Mouse (Mus musculus): ENCODE data around the gene 1700102P08Rik. TPM values are rescaled to one million over a fixed set of nuclear protein-coding genes. Genes with fewer than 3 reads are reported as not detected.

The 1700102P08Rik gene
- total and polyA plus RNA-seq, 3 experiments: 0.92 to 1.0 TPM; not detected in 1

DNA sequence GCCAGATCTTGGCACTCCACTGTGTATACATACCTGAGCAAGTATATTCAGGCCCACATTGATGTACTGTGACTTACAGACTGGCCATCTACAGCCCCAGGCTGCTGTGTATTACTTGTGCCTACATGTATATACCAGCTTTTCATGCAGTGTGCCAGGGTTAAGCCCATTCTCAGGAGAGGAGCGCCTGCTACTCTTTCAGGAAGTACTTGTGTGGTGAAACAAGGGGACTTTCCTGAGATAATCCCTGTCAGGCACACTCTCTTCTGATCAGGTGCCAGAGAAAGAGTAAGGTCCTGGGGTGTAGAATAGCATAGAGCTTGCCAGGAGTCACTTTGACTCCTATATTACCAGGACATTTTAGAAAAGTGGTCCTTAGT lies 67.3 kb downstream of the 1700102P08Rik start:
- Histone ChIP-seq H3K9ac (ENCODE audit: control insufficient read depth, low read depth, low read length, poor library complexity, severe bottlenecking) (peak overlapping the region; percentile 29), H3K27ac (ENCODE audit: control insufficient read depth, low read depth, low read length) (peak overlapping the region; percentile 74), H3K27me3 (ENCODE audit: control insufficient read depth in 1 of 2, insufficient read depth in 2 of 2, low read length in 2 of 2) (no peaks in the 10 kb centered on the region), H3K4me3 (ENCODE audit: control insufficient read depth in 1 of 2, insufficient read depth in 1 of 2, low read depth in 2 of 2, low read length in 2 of 2) (peak overlapping the region; percentile 80 to 96), H3K9me3 (replicated peaks; ENCODE audit: insufficient read depth, low read length) (no peaks in the 10 kb centered on the region), H3K4me1 (ENCODE audit: control insufficient read depth in 1 of 2, insufficient read depth in 2 of 2, low read length in 2 of 2) (peaks cover 13 to 42% of the 10 kb centered on the region in 2 experiments), H3K79me2 (ENCODE audit: control insufficient read depth, insufficient read depth, low read length, poor library complexity) (peaks cover 16% of the 10 kb centered on the region), H3K36me3 (ENCODE audit: control insufficient read depth in 1 of 2, insufficient read depth in 2 of 2, low read length in 2 of 2) (peaks cover 0 to 27% of the 10 kb centered on the region in 2 experiments; a peak in 2 of 4 replicates)
- no peak for DNase-seq (ENCODE audit: low read depth, low spot score)
- TF ChIP-seq MYC (IDR thresholded peaks at IDR 0.05; ENCODE audit: low read depth, low read length) (0 out of 2 replicates have a peak, but pooled peaks have one; percentile 40), NRF1 (IDR thresholded peaks at IDR 0.05; ENCODE audit: insufficient read depth, low read depth, low read length, poor library complexity, severe bottlenecking) (no peak), GABPA (IDR thresholded peaks at IDR 0.05; ENCODE audit: low read depth, low read length) (no peak), EP300 (IDR thresholded peaks at IDR 0.05; ENCODE audit: low read depth in 1 of 2, low read length in 2 of 2) (0 out of 4 replicates have a peak, but pooled peaks of 1 of the 2 experiments have one; percentile 7)

Other genes starting within 250 kb of the 1700102P08Rik start
- 2.7 and 3.5 TPM in 2 replicates for gene Bsn, start 202.4 kb upstream of the 1700102P08Rik start, total RNA-seq (2012; rRNA removed)
- 1 to 10 TPM in 1 of 2 experiments, not detected in 1; 5.6 TPM for gene Bsn, start 202.4 kb upstream of the 1700102P08Rik start, polyA plus RNA-seq (2012; ENCODE audit: insufficient read depth in 1 of 2, insufficient read length in 2 of 2, low read depth in 1 of 2, low replicate concordance in 2 of 2, missing spikeins in 1 of 2)
- 7.8 and 8.1 TPM in 2 replicates for gene Dag1, start 128.8 kb upstream of the 1700102P08Rik start, total RNA-seq (2012; rRNA removed)
- gene Dag1, start 128.8 kb upstream of the 1700102P08Rik start, polyA plus RNA-seq (2012; ENCODE audit: insufficient read depth in 1 of 2, insufficient read length in 2 of 2, low read depth in 1 of 2, low replicate concordance in 2 of 2, missing spikeins in 1 of 2): 10 to 100 TPM in 1 of 2 experiments, not detected in 1; 27.6 TPM
- gene Nicn1, start 102.4 kb upstream of the 1700102P08Rik start, total RNA-seq (2012; rRNA removed): 1.6 and 2.0 TPM in 2 replicates
- gene Nicn1, start 102.4 kb upstream of the 1700102P08Rik start, polyA plus RNA-seq (2012; ENCODE audit: insufficient read depth in 1 of 2, insufficient read length in 2 of 2, low read depth in 1 of 2, low replicate concordance in 2 of 2, missing spikeins in 1 of 2): 1 to 10 TPM in 1 of 2 experiments, not detected in 1; 4.7 TPM
- 0.15 and 0.26 TPM in 2 replicates for gene Amt, start 96.0 kb upstream of the 1700102P08Rik start, total RNA-seq (2012; rRNA removed)
- under 1 TPM in 1 of 2 experiments, not detected in 1; 0.58 TPM for gene Amt, start 96.0 kb upstream of the 1700102P08Rik start, polyA plus RNA-seq (2012; ENCODE audit: insufficient read depth in 1 of 2, insufficient read length in 2 of 2, low read depth in 1 of 2, low replicate concordance in 2 of 2, missing spikeins in 1 of 2)
- gene Rhoa, start 86.7 kb upstream of the 1700102P08Rik start, total RNA-seq (2012; rRNA removed): 80.9 and 83.1 TPM in 2 replicates
- gene Rhoa, start 86.7 kb upstream of the 1700102P08Rik start, polyA plus RNA-seq (2012; ENCODE audit: insufficient read depth in 1 of 2, insufficient read length in 2 of 2, low read depth in 1 of 2, low replicate concordance in 2 of 2, missing spikeins in 1 of 2): 100 to 1,000 TPM in 1 of 2 experiments, not detected in 1; 241 TPM
- 3.4 and 4.9 TPM in 2 replicates for gene Tcta, start 86.6 kb upstream of the 1700102P08Rik start, total RNA-seq (2012; rRNA removed)
- gene Tcta, start 86.6 kb upstream of the 1700102P08Rik start, polyA plus RNA-seq (2012; ENCODE audit: insufficient read depth in 1 of 2, insufficient read length in 2 of 2, low read depth in 1 of 2, low replicate concordance in 2 of 2, missing spikeins in 1 of 2): 1 to 10 TPM in 1 of 2 experiments, not detected in 1; 7.0 TPM
- 1,163 and 1,351 TPM in 2 replicates for gene Gpx1, start 53.9 kb upstream of the 1700102P08Rik start, total RNA-seq (2012; rRNA removed)
- gene Gpx1, start 53.9 kb upstream of the 1700102P08Rik start, polyA plus RNA-seq (2012; ENCODE audit: insufficient read depth in 1 of 2, insufficient read length in 2 of 2, low read depth in 1 of 2, low replicate concordance in 2 of 2, missing spikeins in 1 of 2): 1,000 to 10,000 TPM; 1,085 to 1,266 TPM
- gene Usp4, start 45.0 kb upstream of the 1700102P08Rik start, total RNA-seq (2012; rRNA removed): 85.4 and 88.4 TPM in 2 replicates
- gene Usp4, start 45.0 kb upstream of the 1700102P08Rik start, polyA plus RNA-seq (2012; ENCODE audit: insufficient read depth in 1 of 2, insufficient read length in 2 of 2, low read depth in 1 of 2, low replicate concordance in 2 of 2, missing spikeins in 1 of 2): 100 to 1,000 TPM in 1 of 2 experiments, not detected in 1; 128 TPM
- not detected in 2 replicates for gene Ccdc36, start 35.7 kb downstream of the 1700102P08Rik start, total RNA-seq (2012; rRNA removed)
- gene Ccdc36, start 35.7 kb downstream of the 1700102P08Rik start, polyA plus RNA-seq (2012; ENCODE audit: insufficient read depth in 1 of 2, insufficient read length in 2 of 2, low read depth in 1 of 2, low replicate concordance in 2 of 2, missing spikeins in 1 of 2): not detected
- gene BC048562, start 43.7 kb downstream of the 1700102P08Rik start, total RNA-seq (2012; rRNA removed): not detected in 2 replicates
- not detected for gene BC048562, start 43.7 kb downstream of the 1700102P08Rik start, polyA plus RNA-seq (2012; ENCODE audit: insufficient read depth in 1 of 2, insufficient read length in 2 of 2, low read depth in 1 of 2, low replicate concordance in 2 of 2, missing spikeins in 1 of 2)
- gene Ccdc71, start 67.7 kb downstream of the 1700102P08Rik start, total RNA-seq (2012; rRNA removed): 18.3 and 23.1 TPM in 2 replicates
- 10 to 100 TPM in 1 of 2 experiments, not detected in 1; 39.9 TPM for gene Ccdc71, start 67.7 kb downstream of the 1700102P08Rik start, polyA plus RNA-seq (2012; ENCODE audit: insufficient read depth in 1 of 2, insufficient read length in 2 of 2, low read depth in 1 of 2, low replicate concordance in 2 of 2, missing spikeins in 1 of 2)
- 48.0 and 71.9 TPM in 2 replicates for gene Klhdc8b, start 68.8 kb downstream of the 1700102P08Rik start, total RNA-seq (2012; rRNA removed)
- 10 to 100 TPM; 57.3 to 77.2 TPM for gene Klhdc8b, start 68.8 kb downstream of the 1700102P08Rik start, polyA plus RNA-seq (2012; ENCODE audit: insufficient read depth in 1 of 2, insufficient read length in 2 of 2, low read depth in 1 of 2, low replicate concordance in 2 of 2, missing spikeins in 1 of 2)
- 0.56 and 0.58 TPM in 2 replicates for gene Lamb2, start 86.9 kb downstream of the 1700102P08Rik start, total RNA-seq (2012; rRNA removed)
- gene Lamb2, start 86.9 kb downstream of the 1700102P08Rik start, polyA plus RNA-seq (2012; ENCODE audit: insufficient read depth in 1 of 2, insufficient read length in 2 of 2, low read depth in 1 of 2, low replicate concordance in 2 of 2, missing spikeins in 1 of 2): under 1 TPM in 1 of 2 experiments, not detected in 1; 0.84 TPM
- gene Usp19, start 97.8 kb downstream of the 1700102P08Rik start, total RNA-seq (2012; rRNA removed): 69.0 and 76.1 TPM in 2 replicates
- gene Usp19, start 97.8 kb downstream of the 1700102P08Rik start, polyA plus RNA-seq (2012; ENCODE audit: insufficient read depth in 1 of 2, insufficient read length in 2 of 2, low read depth in 1 of 2, low replicate concordance in 2 of 2, missing spikeins in 1 of 2): 100 to 1,000 TPM in 1 of 2 experiments, not detected in 1; 162 TPM
- 267 and 286 TPM in 2 replicates for gene Qars, start 114.9 kb downstream of the 1700102P08Rik start, total RNA-seq (2012; rRNA removed)
- 100 to 1,000 TPM in 1 of 2 experiments, not detected in 1; 407 TPM for gene Qars, start 114.9 kb downstream of the 1700102P08Rik start, polyA plus RNA-seq (2012; ENCODE audit: insufficient read depth in 1 of 2, insufficient read length in 2 of 2, low read depth in 1 of 2, low replicate concordance in 2 of 2, missing spikeins in 1 of 2)
- gene Qrich1, start 124.0 kb downstream of the 1700102P08Rik start, total RNA-seq (2012; rRNA removed): 122 and 126 TPM in 2 replicates
- gene Qrich1, start 124.0 kb downstream of the 1700102P08Rik start, polyA plus RNA-seq (2012; ENCODE audit: insufficient read depth in 1 of 2, insufficient read length in 2 of 2, low read depth in 1 of 2, low replicate concordance in 2 of 2, missing spikeins in 1 of 2): 100 to 1,000 TPM in 1 of 2 experiments, 10 to 100 TPM in 1; 84.5 to 161 TPM
- gene Impdh2, start 167.5 kb downstream of the 1700102P08Rik start, total RNA-seq (2012; rRNA removed): 488 and 550 TPM in 2 replicates
- gene Impdh2, start 167.5 kb downstream of the 1700102P08Rik start, polyA plus RNA-seq (2012; ENCODE audit: insufficient read depth in 1 of 2, insufficient read length in 2 of 2, low read depth in 1 of 2, low replicate concordance in 2 of 2, missing spikeins in 1 of 2): 100 to 1,000 TPM in 1 of 2 experiments, not detected in 1; 519 TPM
- 38.0 and 42.7 TPM in 2 replicates for gene Ndufaf3, start 174.6 kb downstream of the 1700102P08Rik start, total RNA-seq (2012; rRNA removed)
- 10 to 100 TPM in 1 of 2 experiments, not detected in 1; 66.8 TPM for gene Ndufaf3, start 174.6 kb downstream of the 1700102P08Rik start, polyA plus RNA-seq (2012; ENCODE audit: insufficient read depth in 1 of 2, insufficient read length in 2 of 2, low read depth in 1 of 2, low replicate concordance in 2 of 2, missing spikeins in 1 of 2)
- gene Dalrd3, start 177.1 kb downstream of the 1700102P08Rik start, total RNA-seq (2012; rRNA removed): 64.9 and 85.8 TPM in 2 replicates
- 100 to 1,000 TPM in 1 of 2 experiments, not detected in 1; 126 TPM for gene Dalrd3, start 177.1 kb downstream of the 1700102P08Rik start, polyA plus RNA-seq (2012; ENCODE audit: insufficient read depth in 1 of 2, insufficient read length in 2 of 2, low read depth in 1 of 2, low replicate concordance in 2 of 2, missing spikeins in 1 of 2)
- 43.2 and 43.5 TPM in 2 replicates for gene Wdr6, start 185.9 kb downstream of the 1700102P08Rik start, total RNA-seq (2012; rRNA removed)
- 10 to 100 TPM in 1 of 2 experiments, not detected in 1; 44.9 TPM for gene Wdr6, start 185.9 kb downstream of the 1700102P08Rik start, polyA plus RNA-seq (2012; ENCODE audit: insufficient read depth in 1 of 2, insufficient read length in 2 of 2, low read depth in 1 of 2, low replicate concordance in 2 of 2, missing spikeins in 1 of 2)
- 0.08 and 0.10 TPM in 2 replicates for gene P4htm, start 204.9 kb downstream of the 1700102P08Rik start, total RNA-seq (2012; rRNA removed)
- gene P4htm, start 204.9 kb downstream of the 1700102P08Rik start, polyA plus RNA-seq (2012; ENCODE audit: insufficient read depth in 1 of 2, insufficient read length in 2 of 2, low read depth in 1 of 2, low replicate concordance in 2 of 2, missing spikeins in 1 of 2): under 1 TPM in 1 of 2 experiments, not detected in 1; 0.22 TPM